Mouse (Mus musculus) frontal cortex, postnatal 36 days (tissue): ENCODE measurements at regions not wholly inside any gene's neighbourhood (a gene's known extent, or its start where the extent isn't known, plus 50 kb on each side); places are given as distances from the start of the nearest gene placed in this dataset.

Experiments used
- DNase-seq, 2 experiments: peaks; one replicate each; pipeline ENCODE4 v3.0.0; 2022; ENCODE audit warnings: low spot score in 2 of 2

- DNase-seq = no peak
Observed at GRCm38 (mm10) chr6:14819798-14820197, 64.7 kb upstream of the Ppp1r3a start.

GRCm38 (mm10) chr6:14824777-14825176, 69.7 kb upstream of the Ppp1r3a start:
- no peak for DNase-seq

GRCm38 (mm10) chr6:14838910-14839309, 62.2 kb upstream of the Foxp2 start:
- DNase-seq = peak in 1 of 2 experiments; percentile 14
